ENCODE assay signal across 8 mouse cellular contexts in genomic region chr4:10873549-10873919, GRCm38 (mm10). TPM values are rescaled to one million over a fixed set of nuclear protein-coding genes. Genes with fewer than 3 reads are reported as not detected.
DNase-seq lines count a peak whose midpoint lies in the region; ATAC-seq and TF ChIP-seq lines count a peak whose summit lies in the region.

No protein-coding gene starts in this region.

- H3K4me1 ChIP-seq in kidney, embryonic 15.5 days: peaks cover 12% of the 10 kb centered on the region
- H3K4me1 ChIP-seq in bone marrow macrophage, adult 2 months (ENCODE audit: control insufficient read depth, insufficient read depth, low read length): peaks cover 5% of the 10 kb centered on the region; the same call in 1 of the 2 replicates
- H3K4me1 ChIP-seq in forebrain, embryonic 14.5 days (ENCODE audit: control insufficient read depth, insufficient read depth, low read length): peaks cover 5% of the 10 kb centered on the region; the same call in 1 of the 2 replicates
- H3K4me1 ChIP-seq in liver, embryonic 11.5 days (replicated peaks; ENCODE audit: control insufficient read depth, insufficient read depth, low read length): peaks cover 7% of the 10 kb centered on the region
- H3K4me1 ChIP-seq in stomach, embryonic 14.5 days (ENCODE audit: control insufficient read depth, insufficient read depth, low read length): peaks cover 3% of the 10 kb centered on the region; the same call in 1 of the 2 replicates

- ATAC-seq in kidney, embryonic 15.5 days (replicated peaks; ENCODE audit: low FRiP score): peak; percentile 53
- peak; percentile 59 for ATAC-seq in forebrain, embryonic 14.5 days
- ATAC-seq in liver, embryonic 11.5 days (replicated peaks; ENCODE audit: low FRiP score): peak; percentile 55
- ATAC-seq in stomach, embryonic 14.5 days (ENCODE audit: insufficient number of reproducible peaks, insufficient read depth, low FRiP score, low read depth): peak; percentile 25

- H3K36me3 ChIP-seq in kidney, embryonic 15.5 days: no peaks in the 10 kb centered on the region
- no peaks in the 10 kb centered on the region for H3K36me3 ChIP-seq in forebrain, embryonic 14.5 days (ENCODE audit: control insufficient read depth, insufficient read depth, low read length)
- no peaks in the 10 kb centered on the region for H3K36me3 ChIP-seq in liver, embryonic 11.5 days (ENCODE audit: control insufficient read depth, insufficient read depth, low read length)
- H3K36me3 ChIP-seq in stomach, embryonic 14.5 days (ENCODE audit: control insufficient read depth, insufficient read depth, low read length): no peaks in the 10 kb centered on the region

- no peaks in the 10 kb centered on the region for H3K27me3 ChIP-seq in kidney, embryonic 15.5 days
- no peaks in the 10 kb centered on the region for H3K27me3 ChIP-seq in forebrain, embryonic 14.5 days (replicated peaks; ENCODE audit: control insufficient read depth, insufficient read depth, low read length)
- H3K27me3 ChIP-seq in liver, embryonic 11.5 days (replicated peaks; ENCODE audit: control insufficient read depth, insufficient read depth, low read length): no peaks in the 10 kb centered on the region
- H3K27me3 ChIP-seq in stomach, embryonic 14.5 days (ENCODE audit: control insufficient read depth, insufficient read depth, low read length): no peaks in the 10 kb centered on the region

- H3K4me3 ChIP-seq in kidney, embryonic 15.5 days (replicated peaks): peak overlapping the region; percentile 86
- H3K4me3 ChIP-seq in bone marrow macrophage, adult 2 months (ENCODE audit: insufficient read depth, low read length): peak overlapping the region; percentile 90
- peak overlapping the region; percentile 90 for H3K4me3 ChIP-seq in forebrain, embryonic 14.5 days (ENCODE audit: low read depth, low read length)
- peak overlapping the region; percentile 72 for H3K4me3 ChIP-seq in liver, embryonic 11.5 days (ENCODE audit: low read depth, low read length)
- H3K4me3 ChIP-seq in stomach, embryonic 14.5 days (ENCODE audit: low read depth, low read length): peak overlapping the region; percentile 80

- H3K9ac ChIP-seq in kidney, embryonic 15.5 days: peak overlapping the region; percentile 77
- H3K9ac ChIP-seq in forebrain, embryonic 14.5 days (ENCODE audit: low read length): peak overlapping the region; percentile 89
- H3K9ac ChIP-seq in liver, embryonic 11.5 days (ENCODE audit: low read depth, low read length): peak overlapping the region; percentile 68
- H3K9ac ChIP-seq in stomach, embryonic 14.5 days (replicated peaks; ENCODE audit: low read depth, low read length): no peak overlapping the region

- no peak for DNase-seq in kidney, adult 11 months
- DNase-seq in forebrain, embryonic 14.5 days (ENCODE audit: low spot score): no peak
- no peak for DNase-seq in liver, embryonic 11.5 days (ENCODE audit: low spot score)
- no peak for DNase-seq in adrenal gland, adult 2 months
- DNase-seq in embryo, embryonic 10 days (ENCODE audit: low spot score): no peak

- WGBS in kidney, embryonic 15.5 days: 2% methylated on average over 7 of the region's 8 CpGs
- WGBS in forebrain, embryonic 14.5 days: 3% methylated on average over 6 of the region's 8 CpGs
- 4% methylated on average over 7 of the region's 8 CpGs for whole genome bisulfite sequencing in liver, embryonic 11.5 days
- 5% methylated on average over 8 of the region's 8 CpGs for WGBS in stomach, embryonic 14.5 days

- H3K27ac ChIP-seq in kidney, embryonic 15.5 days: peak overlapping the region; percentile 98
- H3K27ac ChIP-seq in bone marrow macrophage, adult 2 months (ENCODE audit: insufficient read depth, low read depth, low read length): no peak overlapping the region
- peak overlapping the region; percentile 52; the same call in 1 of the 2 replicates for H3K27ac ChIP-seq in forebrain, embryonic 14.5 days (ENCODE audit: low read depth, low read length)
- H3K27ac ChIP-seq in liver, embryonic 11.5 days (ENCODE audit: low read depth, low read length): peak overlapping the region; percentile 97
- H3K27ac ChIP-seq in stomach, embryonic 14.5 days (ENCODE audit: low read length): peak overlapping the region; percentile 99; the same call in 1 of the 2 replicates

- H3K9me3 ChIP-seq in kidney, embryonic 15.5 days (replicated peaks): no peaks in the 10 kb centered on the region
- no peaks in the 10 kb centered on the region for H3K9me3 ChIP-seq in forebrain, embryonic 14.5 days (replicated peaks; ENCODE audit: control insufficient read depth, low read length)
- H3K9me3 ChIP-seq in liver, embryonic 11.5 days (ENCODE audit: control insufficient read depth, low read length): no peaks in the 10 kb centered on the region
- no peaks in the 10 kb centered on the region for H3K9me3 ChIP-seq in stomach, embryonic 14.5 days (ENCODE audit: control insufficient read depth, low read depth, low read length)

- peak overlapping the region; percentile 68 for H3K4me2 ChIP-seq in kidney, embryonic 15.5 days
- H3K4me2 ChIP-seq in forebrain, embryonic 14.5 days (ENCODE audit: low read length): peak overlapping the region; percentile 59
- peak overlapping the region; percentile 85 for H3K4me2 ChIP-seq in liver, embryonic 11.5 days
- peak overlapping the region; percentile 48 for H3K4me2 ChIP-seq in stomach, embryonic 14.5 days (replicated peaks; ENCODE audit: low read depth, low read length)

- no peak for TF ChIP-seq CTCF in bone marrow macrophage, adult 2 months (IDR thresholded peaks at IDR 0.05; ENCODE audit: low read depth, low read length)

- TF ChIP-seq POLR2A in bone marrow macrophage, adult 2 months (IDR thresholded peaks at IDR 0.05; ENCODE audit: borderline replicate concordance, low read depth, low read length): no peak

RNA-seq across cellular contexts. Expression of gene 2610301B20Rik, which starts 0.8 kb away (rescaled TPM):
- polyA plus RNA-seq in kidney, embryonic 15.5 days (2015; fragmentation: Nextera tagmentation; extraction: Ambion mirVana): 26.4 and 27.9 TPM in 2 replicates
- polyA plus RNA-seq in bone marrow macrophage, adult 2 months (2012; ENCODE audit: insufficient read depth, insufficient read length, missing spikeins): 7.5 and 10.2 TPM in 2 replicates
- polyA plus RNA-seq in forebrain, embryonic 14.5 days (2014; fragmentation: Nextera tagmentation; extraction: Ambion mirVana): 51.9 and 55.7 TPM in 2 replicates
- polyA plus RNA-seq in liver, embryonic 11.5 days (2014; fragmentation: Nextera tagmentation; extraction: Ambion mirVana): 19.9 and 26.0 TPM in 2 replicates
- 27.1 and 28.7 TPM in 2 replicates for polyA plus RNA-seq in stomach, embryonic 14.5 days (2014; fragmentation: Nextera tagmentation; extraction: Ambion mirVana)
- total RNA-seq in adrenal gland, adult 2 months (2021): 10 to 100 TPM; 16.8 to 24.8 TPM
- 2.6 and 2.7 TPM in 2 replicates for polyA plus RNA-seq in adrenal gland, adult 2 months (2012; rRNA removed)
